Mouse (Mus musculus): ENCODE measurements at regions not wholly inside any gene's neighbourhood (a gene's known extent, or its start where the extent isn't known, plus 50 kb on each side); places are given as distances from the start of the nearest gene placed in this dataset.

DNA sequence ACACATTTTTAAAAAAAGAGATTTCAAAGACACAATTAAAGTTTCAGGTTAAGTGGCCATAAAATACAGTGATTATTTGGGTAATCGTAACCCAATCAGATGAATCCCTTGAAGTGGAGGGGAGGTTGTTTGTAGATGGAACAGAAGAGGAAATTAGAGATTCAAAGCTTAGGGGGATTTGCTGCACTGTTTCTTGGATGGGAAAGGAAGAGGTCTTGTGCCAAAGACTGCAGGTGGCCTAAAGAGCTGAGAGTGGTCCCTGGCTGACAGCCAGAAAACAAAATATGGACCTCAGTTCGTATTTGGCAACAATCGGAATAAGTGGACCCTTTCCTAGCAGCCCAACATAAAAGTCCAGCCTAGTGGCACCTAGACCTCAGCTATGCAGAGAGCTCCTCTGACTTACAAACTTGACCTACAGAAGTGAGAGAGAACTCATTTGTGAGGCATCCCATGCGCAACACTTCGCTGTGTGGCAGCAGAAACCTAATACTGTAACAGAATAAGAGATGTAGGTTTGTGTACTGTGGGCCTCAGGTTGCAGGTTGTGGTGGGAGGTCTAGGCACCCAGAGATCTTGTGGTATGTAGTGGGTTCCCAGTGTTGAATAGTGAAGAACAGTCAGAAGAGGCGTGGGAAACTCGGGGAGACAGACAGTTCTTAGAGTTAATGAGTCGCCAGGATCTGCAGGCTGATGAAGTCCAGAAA is 110.0 kb upstream of the Ccdc54 start:
- DNase-seq = no peak

- no peak for DNase-seq
These were observed 109.2 kb upstream of the Ccdc54 start for GRCm38 (mm10) chr16:50700123-50700522.

- no peak for DNase-seq
These were observed 106.8 kb upstream of the Ccdc54 start for GRCm38 (mm10) chr16:50697722-50698121.

DNA sequence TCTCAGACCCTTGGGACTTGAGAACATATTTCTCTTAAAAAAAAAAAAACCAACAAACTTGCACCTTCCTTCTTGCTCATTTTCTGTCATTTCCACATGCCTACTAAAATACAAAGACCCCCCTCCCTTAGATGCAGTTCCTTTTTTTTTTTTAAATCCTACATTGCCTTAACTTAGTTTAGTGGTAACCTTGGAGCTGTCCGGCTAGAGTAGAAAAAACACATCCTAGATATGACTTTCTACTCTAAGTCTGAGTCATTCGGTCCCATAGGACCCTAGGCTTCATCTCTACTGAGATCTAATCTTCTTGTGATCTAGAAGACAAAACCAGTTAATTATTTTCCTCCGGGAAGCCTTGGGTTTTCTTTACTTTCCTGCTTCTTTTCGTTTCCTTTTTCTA is 105.1 kb upstream of the Ccdc54 start:
- DNase-seq = no peak

DNA sequence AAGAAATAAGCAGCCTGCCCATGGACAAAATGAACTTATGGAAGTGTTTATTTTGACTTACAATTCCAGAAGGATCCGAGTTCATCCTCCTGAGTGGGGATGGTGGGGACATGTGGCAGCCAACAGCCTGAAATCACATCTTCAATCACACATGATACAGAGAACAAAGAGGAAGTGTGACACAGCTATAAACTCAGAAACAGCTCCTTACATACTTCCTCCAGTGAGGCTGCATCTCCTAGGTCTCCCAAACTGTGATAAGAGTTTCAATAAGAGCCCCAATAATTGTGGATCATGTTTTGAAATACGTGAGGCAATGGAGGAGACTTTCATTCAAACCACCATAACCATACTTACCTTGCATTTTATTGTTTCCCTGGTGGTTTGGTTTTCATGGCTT is 103.1 kb upstream of the Ccdc54 start:
- no peak for DNase-seq

DNA sequence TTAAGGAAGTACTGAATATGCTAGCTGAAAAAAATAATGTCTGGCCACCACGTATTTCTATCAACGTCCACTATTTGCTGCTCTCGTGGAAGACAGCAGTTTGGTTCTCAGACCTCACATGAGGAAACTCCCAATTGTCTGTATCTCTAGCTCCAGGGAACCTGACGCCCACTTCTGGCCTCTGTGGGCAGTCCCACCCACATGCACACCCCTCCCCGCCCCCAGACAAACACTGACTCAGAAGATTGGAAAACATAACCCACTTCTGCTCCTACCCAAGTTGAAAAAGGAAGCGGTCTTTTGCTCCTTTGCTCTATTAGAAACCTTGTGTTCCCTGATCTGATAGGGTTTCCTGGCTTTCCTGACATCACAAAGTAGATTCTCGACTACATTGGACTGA is 99.9 kb upstream of the Ccdc54 start:
- no peak for DNase-seq

DNA sequence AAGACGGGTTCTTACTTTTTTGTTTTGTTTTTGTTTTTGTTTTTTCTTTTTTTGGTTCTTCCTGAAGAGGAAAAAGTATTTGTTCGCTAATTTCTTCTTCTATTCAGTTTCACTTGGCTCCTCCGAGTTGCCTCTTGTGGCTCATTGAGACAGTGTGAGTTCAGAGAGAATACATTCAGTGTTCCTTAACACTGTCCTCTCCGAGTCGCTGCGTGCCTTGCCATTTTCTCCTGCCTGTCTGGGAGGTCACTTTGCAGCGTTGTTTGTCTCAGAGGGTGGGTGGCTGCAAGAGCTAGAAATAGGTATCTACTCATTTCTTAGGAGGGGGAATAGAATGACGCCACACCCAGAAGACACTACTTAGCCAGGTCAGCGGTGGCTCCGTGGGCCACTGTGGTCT is 98.6 kb upstream of the Ccdc54 start:
- DNase-seq = no peak

GRCm38 (mm10) chr16:50688818-50689506 is 98.0 kb upstream of the Ccdc54 start:
- DNase-seq = no peak

DNA sequence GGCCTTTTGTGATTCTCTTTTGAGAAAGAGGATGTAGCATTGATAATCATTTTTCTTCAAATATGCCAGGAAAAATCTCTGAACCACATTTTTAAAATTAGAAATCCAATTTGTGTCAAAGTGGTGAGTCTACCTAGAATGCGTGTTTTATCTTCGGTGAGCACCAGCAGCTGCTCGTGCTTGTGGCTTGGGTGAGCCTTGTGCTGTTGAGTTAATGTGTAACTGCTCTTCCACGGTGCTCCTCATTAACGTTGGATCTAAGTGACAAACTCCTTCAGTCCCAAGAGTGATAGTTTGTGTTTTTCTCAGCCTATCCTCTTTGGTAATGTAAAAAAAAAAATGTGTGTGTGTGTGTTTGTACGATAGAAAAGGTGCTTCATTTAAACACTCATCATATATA is 88.7 kb upstream of the Ccdc54 start:
- peak; percentile 8 to 32 for DNase-seq

GRCm38 (mm10) chr16:50673339-50673738 is 82.4 kb upstream of the Ccdc54 start:
- no peak for DNase-seq

- DNase-seq = peak in 1 of 2 experiments; percentile 20
These were observed 81.8 kb upstream of the Ccdc54 start for GRCm38 (mm10) chr16:50672713-50673112.

- no peak for DNase-seq
These were observed 80.2 kb upstream of the Ccdc54 start for GRCm38 (mm10) chr16:50671170-50671569.

- DNase-seq = no peak
These were observed 73.3 kb upstream of the Ccdc54 start for GRCm38 (mm10) chr16:50664240-50664639.

Data from kidney, postnatal 36 days (tissue).